Mouse (Mus musculus): ENCODE results near the gene Ttc19. TPM values are rescaled to one million over a fixed set of nuclear protein-coding genes. Genes with fewer than 3 reads are reported as not detected.

Ttc19 gene
- polyA plus RNA-seq (2015; fragmentation: Illumina TruSeq; extraction: RNeasy Lipid Tissue Mini Kit (QIAGEN cat#74804); ENCODE audit: insufficient read depth, low read depth, low replicate concordance) = 6.2 TPM

DNA sequence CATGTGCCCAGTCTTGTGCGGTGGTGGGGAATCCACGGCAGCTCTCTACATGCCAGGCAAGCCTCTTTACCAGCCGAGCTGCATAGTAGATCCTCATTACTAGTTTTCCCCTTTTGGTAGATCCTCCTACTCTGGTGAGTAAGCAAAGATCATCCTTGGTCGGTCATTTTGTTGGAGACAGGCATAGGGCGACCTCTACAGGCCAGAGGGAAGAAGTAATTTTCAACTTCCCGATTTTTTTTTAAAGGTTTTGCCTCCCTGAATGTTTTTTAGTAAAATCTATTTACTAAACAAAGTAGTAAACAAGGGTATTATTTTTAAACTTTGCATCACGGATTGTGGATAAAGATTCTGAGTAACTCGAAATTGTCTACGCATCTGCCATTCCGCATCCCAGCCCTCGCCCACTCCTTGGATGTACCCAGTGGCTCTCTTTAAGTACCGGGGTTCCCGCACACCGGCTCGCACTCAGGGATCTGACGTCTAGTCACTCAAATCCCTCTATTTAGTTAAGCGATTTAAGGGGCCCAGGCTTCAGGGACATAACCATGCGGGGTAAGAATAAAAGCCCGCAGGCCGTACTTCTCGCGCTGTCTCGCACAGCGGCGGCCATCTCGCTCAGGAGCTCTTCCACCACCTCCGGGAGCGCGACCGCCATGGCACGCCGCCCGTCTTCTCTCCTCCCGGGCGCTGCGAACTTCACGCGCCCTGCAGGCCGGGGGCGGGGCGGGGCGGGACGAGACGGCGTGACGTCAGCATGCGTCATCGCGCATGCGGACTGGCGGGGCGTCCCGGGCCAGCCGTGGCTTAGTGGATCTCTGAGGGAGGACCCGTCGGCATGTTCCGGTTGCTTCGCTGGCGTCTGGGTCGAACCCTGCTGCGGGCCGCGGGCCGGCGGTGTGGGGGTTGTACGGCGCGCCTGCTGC, at the start of gene Ttc19, which contains the start of gene Zswim7:
Ttc19 (plus strand) TSS at position 799 of the 926 bp plus-strand sequence.
Zswim7 (minus strand) TSS at position 701 of the 926 bp plus-strand sequence.

GRCm38 (mm10) chr11:62248401-62249244, 32.6 kb upstream of the Ttc19 start, which contains the start of gene Adora2b:
Gene Adora2b (plus strand): TSS chr11:62248984.

Other genes starting within 250 kb of the Ttc19 start
- gene Adora2b, start 32.5 kb upstream of the Ttc19 start, polyA plus RNA-seq (2015; fragmentation: Illumina TruSeq; extraction: RNeasy Lipid Tissue Mini Kit (QIAGEN cat#74804); ENCODE audit: insufficient read depth, low read depth, low replicate concordance) = 1.0 TPM
- gene Zswim7, start 98 bp upstream of the Ttc19 start, polyA plus RNA-seq (2015; fragmentation: Illumina TruSeq; extraction: RNeasy Lipid Tissue Mini Kit (QIAGEN cat#74804); ENCODE audit: insufficient read depth, low read depth, low replicate concordance) = 5.2 TPM
- 2.0 TPM for gene Pigl, start 177.0 kb downstream of the Ttc19 start, polyA plus RNA-seq (2015; fragmentation: Illumina TruSeq; extraction: RNeasy Lipid Tissue Mini Kit (QIAGEN cat#74804); ENCODE audit: insufficient read depth, low read depth, low replicate concordance)
- 30.6 TPM for gene Ncor1, start 177.1 kb downstream of the Ttc19 start, polyA plus RNA-seq (2015; fragmentation: Illumina TruSeq; extraction: RNeasy Lipid Tissue Mini Kit (QIAGEN cat#74804); ENCODE audit: insufficient read depth, low read depth, low replicate concordance)